Mouse (Mus musculus): ENCODE data around the gene Mlc1.

Gene Mlc1

DNA sequence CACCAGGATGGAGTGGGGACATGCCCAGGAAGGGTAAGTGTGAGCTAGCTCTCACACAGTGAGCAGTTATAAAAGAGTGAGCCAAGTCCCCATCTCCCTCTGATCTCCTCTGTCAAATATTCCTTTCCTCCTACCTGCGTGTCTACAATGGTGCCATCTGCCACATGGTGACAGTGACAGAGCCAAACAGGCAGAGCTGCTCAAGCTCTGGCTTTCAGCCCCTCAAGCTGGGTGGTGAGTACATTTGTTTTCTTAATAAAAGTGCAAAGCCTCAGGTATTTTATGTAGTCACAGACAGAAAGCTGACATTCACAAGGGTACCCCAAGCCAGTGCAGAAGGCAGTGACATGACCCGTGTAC, 41.5 kb downstream of the Mlc1 start:
- DNase-seq (ENCODE audit: low spot score in 2 of 2), result no peak

DNA sequence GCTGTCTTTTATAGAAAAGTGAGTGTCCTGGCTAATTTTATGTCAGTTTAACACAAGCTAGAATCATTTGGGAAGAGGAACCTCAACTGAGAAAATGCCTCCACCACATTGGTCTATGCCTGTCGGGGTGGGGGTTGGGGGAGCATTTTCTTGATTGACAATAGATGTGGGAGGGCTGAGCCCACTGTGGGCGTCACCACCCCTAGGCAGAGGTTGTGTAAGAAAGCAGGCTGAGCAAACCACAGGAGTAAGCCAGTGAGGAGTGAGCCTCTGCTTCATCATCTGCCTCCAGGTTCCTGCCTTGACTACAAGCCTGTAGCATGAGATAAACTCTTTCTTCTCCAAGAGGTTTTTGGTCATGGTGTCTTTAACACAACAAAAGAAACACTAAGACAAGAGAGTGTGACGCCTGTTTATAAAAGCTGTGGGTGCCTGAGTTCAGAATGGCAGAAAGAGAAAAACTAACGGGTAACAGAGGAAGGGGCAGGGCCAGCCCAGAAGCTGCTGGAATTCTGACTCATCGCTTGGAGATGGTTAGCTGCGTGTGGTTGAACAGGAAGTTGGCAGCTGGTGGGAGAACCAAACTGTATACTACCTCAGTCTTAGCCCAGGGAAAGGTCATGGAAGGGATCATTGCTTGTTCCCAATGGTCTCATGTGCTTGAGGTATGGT, 42.1 kb downstream of the Mlc1 start:
- no peak for DNase-seq (ENCODE audit: low spot score in 2 of 2)

- DNase-seq (ENCODE audit: low spot score in 2 of 2), result no peak
Observed at GRCm38 (mm10) chr15:88934141-88934540, 44.7 kb downstream of the Mlc1 start.

DNA sequence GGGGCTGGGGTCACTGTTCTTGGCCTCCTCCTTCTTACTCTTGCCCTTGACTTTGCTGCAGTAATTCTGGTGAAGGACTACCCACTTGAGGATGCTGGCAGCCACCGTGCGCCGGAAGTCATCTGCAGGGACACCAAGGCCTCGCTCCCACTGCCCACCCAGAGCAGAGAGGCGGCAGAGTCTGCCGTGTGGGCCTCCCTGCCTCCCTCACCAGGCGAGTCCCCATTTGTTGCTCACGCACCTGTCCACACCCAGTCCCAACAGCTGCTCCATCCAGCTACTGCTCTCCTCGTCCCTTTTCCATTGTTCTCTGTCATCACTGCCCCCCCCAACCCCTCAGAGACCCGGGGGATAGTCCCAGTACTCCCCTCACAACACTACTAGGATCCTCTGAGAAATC, 46.1 kb downstream of the Mlc1 start:
- no peak for DNase-seq (ENCODE audit: low spot score in 2 of 2)

DNA sequence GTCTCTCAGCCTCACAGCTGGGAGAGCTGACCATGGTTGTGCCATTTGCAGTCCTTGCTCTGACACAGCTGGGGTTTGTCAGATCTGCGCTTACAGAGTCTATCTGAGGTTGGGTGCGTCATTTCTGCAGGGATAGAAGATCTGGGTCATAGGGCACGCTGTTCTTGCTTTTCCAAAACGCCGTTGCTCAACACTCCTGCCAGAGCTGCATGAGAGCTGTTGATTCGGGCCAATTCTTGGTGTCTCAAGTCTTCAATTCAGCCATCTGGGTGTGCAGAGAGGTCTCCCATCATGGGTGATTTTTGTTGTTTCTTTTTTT, 56.9 kb downstream of the Mlc1 start:
- no peak for DNase-seq (ENCODE audit: low spot score in 2 of 2)

GRCm38 (mm10) chr15:88921131-88921991, 57.4 kb downstream of the Mlc1 start:
- DNase-seq (ENCODE audit: low spot score in 2 of 2), result peak; percentile 51 to 83

- no peak for DNase-seq (ENCODE audit: low spot score in 2 of 2)
Observed at GRCm38 (mm10) chr15:88920065-88920464, 58.7 kb downstream of the Mlc1 start.

GRCm38 (mm10) chr15:88919328-88919727, 59.5 kb downstream of the Mlc1 start:
- no peak for DNase-seq (ENCODE audit: low spot score in 2 of 2)

DNA sequence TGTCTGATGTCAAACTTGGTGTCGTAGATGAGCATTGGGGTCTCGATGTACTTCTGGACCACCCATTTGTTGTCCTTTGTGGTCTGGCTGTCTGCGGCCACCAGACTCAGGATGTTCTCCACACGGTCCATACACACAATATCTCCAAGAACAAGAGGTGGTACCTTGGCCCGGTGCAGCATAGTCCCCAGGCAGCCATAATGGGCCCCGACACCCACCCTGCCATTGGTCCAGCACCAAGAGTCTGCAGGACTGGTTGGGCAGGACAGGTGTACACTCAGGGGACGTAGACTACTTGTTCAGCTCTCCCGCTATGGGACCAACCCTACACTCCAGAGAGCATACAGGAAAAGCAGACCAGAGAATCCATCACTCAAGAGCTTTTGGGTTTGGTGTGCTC, 61.7 kb downstream of the Mlc1 start:
- no peak for DNase-seq (ENCODE audit: low spot score in 2 of 2)

- DNase-seq (ENCODE audit: low spot score in 2 of 2), result no peak
Observed at GRCm38 (mm10) chr15:88916366-88916765, 62.4 kb downstream of the Mlc1 start.

- no peak for DNase-seq (ENCODE audit: low spot score in 2 of 2)
Observed at GRCm38 (mm10) chr15:88915046-88915445, 63.8 kb downstream of the Mlc1 start.

DNA sequence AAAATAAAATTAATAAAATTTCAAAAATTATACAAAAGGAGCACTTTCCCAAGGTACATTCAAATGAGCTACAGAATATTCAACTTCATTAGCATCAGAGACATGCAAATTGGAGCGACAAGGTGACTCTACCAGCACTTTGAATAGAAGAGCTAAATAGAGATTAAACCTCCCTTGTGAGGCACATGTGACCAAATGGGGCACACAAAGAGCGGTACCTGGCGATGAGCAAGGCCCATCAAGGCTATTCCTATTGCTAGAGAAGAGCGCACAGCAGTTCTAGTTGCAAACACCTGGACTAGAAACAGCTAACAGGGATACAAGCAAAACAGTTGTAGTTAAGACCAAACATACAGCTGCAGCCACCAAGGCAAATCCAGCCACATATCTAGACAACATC, 72.5 kb downstream of the Mlc1 start:
- no peak for DNase-seq (ENCODE audit: low spot score in 2 of 2)

All from spleen, postnatal 4 days (tissue).